Mouse (Mus musculus): ENCODE measurements around the gene Hexim1.

GRCm38 (mm10) chr11:103116008-103116818 is at the start of gene Hexim1:
- TF ChIP-seq ZC3H11A (IDR thresholded peaks at IDR 0.05; ENCODE audit: borderline replicate concordance, low read depth, low read length): no peak
- no peak for TF ChIP-seq CHD2 (IDR thresholded peaks at IDR 0.05; ENCODE audit: low read depth, low read length)
- no peak for TF ChIP-seq MAFK (IDR thresholded peaks at IDR 0.05; ENCODE audit: insufficient read depth, low read depth, low read length)
- no peak for TF ChIP-seq ZNF384 (IDR thresholded peaks at IDR 0.05; ENCODE audit: low read depth, low read length)
